Mouse (Mus musculus): ENCODE results near the gene Myocos.
A peak's percentile ranks its signal among the peaks of the same experiment; 100 is the strongest.
"Not testable (repeated sequence)": the region's sequence is repeated elsewhere in the genome, so short reads cannot be mapped to it uniquely, and the experiment has no call there.

Myocos gene

GRCm38 (mm10) chr1:162658119-162658518 is at the start of gene Myocos:
TSS of gene Myocos (minus strand) at chr1:162658219.
- DNase-seq: no peak

GRCm38 (mm10) chr1:162700389-162701066 is 42.5 kb upstream of the Myocos start:
- no peak for DNase-seq

- DNase-seq: no peak
Measured at GRCm38 (mm10) chr1:162697866-162698265, 39.8 kb upstream of the Myocos start.

- DNase-seq: no peak
Measured at GRCm38 (mm10) chr1:162693721-162694120, 35.7 kb upstream of the Myocos start.

GRCm38 (mm10) chr1:162665486-162666174 is 7.6 kb upstream of the Myocos start:
- DNase-seq: no peak

- DNase-seq: peak; percentile 61 to 79
Measured at GRCm38 (mm10) chr1:162664826-162665475, 6.9 kb upstream of the Myocos start.

- no peak for DNase-seq
Measured at GRCm38 (mm10) chr1:162660276-162660860, 2.3 kb upstream of the Myocos start.

- no peak for DNase-seq
Measured at GRCm38 (mm10) chr1:162648416-162648815, 9.6 kb downstream of the Myocos start.

- no peak for DNase-seq
Measured at GRCm38 (mm10) chr1:162646083-162646686, 11.8 kb downstream of the Myocos start.

GRCm38 (mm10) chr1:162643752-162644151 is 14.3 kb downstream of the Myocos start:
- DNase-seq: peak; percentile 22 to 32

GRCm38 (mm10) chr1:162642591-162642990 is 15.4 kb downstream of the Myocos start:
- DNase-seq: no peak

- no peak for DNase-seq
Measured at GRCm38 (mm10) chr1:162639861-162640260, 18.2 kb downstream of the Myocos start.

GRCm38 (mm10) chr1:162639051-162639750 is 18.8 kb downstream of the Myocos start, which contains the start of gene Myoc:
TSS of gene Myoc (plus strand) at chr1:162639155.
- DNase-seq: no peak

- DNase-seq: no peak
Measured at GRCm38 (mm10) chr1:162638535-162638934, 19.5 kb downstream of the Myocos start.

- DNase-seq: no peak
Measured at GRCm38 (mm10) chr1:162636516-162636915, 21.5 kb downstream of the Myocos start.

- DNase-seq: peak in 1 of 2 experiments; percentile 9
Measured at GRCm38 (mm10) chr1:162635291-162635931, 22.6 kb downstream of the Myocos start.

GRCm38 (mm10) chr1:162628326-162628725 is 29.7 kb downstream of the Myocos start:
- not testable (repeated sequence) for DNase-seq

- DNase-seq: peak; percentile 32 to 38
Measured at GRCm38 (mm10) chr1:162627821-162628220, 30.2 kb downstream of the Myocos start.

GRCm38 (mm10) chr1:162625229-162625628 is 32.8 kb downstream of the Myocos start:
- no peak for DNase-seq

GRCm38 (mm10) chr1:162623895-162624294 is 34.1 kb downstream of the Myocos start:
- no peak for DNase-seq

- DNase-seq: no peak
Measured at GRCm38 (mm10) chr1:162620487-162620886, 37.5 kb downstream of the Myocos start.

GRCm38 (mm10) chr1:162615511-162615910 is 42.5 kb downstream of the Myocos start:
- DNase-seq: no peak
